Mouse (Mus musculus) brain, embryonic 14.5 days (tissue): ENCODE data around the gene B4galnt4.

Experiments
- CTCF ChIP-seq: fragments of 200-500 bp; IDR thresholded peaks from 2 replicates; pipeline ENCODE4 v1.5.1; 2012; ENCODE audit warnings: inconsistent platforms, mild to moderate bottlenecking, moderate library complexity, borderline replicate concordance; ENCODE audit not compliant: insufficient read depth, insufficient read length; ENCODE audit errors: extremely low read depth
- POLR2A ChIP-seq: fragments of 200-500 bp; IDR thresholded peaks from 2 replicates; pipeline ENCODE4 v1.6.1; 2012; ENCODE audit warnings: mild to moderate bottlenecking, inconsistent platforms, borderline replicate concordance; ENCODE audit not compliant: poor library complexity, insufficient read depth, insufficient read length, severe bottlenecking; ENCODE audit errors: extremely low read depth

DNA sequence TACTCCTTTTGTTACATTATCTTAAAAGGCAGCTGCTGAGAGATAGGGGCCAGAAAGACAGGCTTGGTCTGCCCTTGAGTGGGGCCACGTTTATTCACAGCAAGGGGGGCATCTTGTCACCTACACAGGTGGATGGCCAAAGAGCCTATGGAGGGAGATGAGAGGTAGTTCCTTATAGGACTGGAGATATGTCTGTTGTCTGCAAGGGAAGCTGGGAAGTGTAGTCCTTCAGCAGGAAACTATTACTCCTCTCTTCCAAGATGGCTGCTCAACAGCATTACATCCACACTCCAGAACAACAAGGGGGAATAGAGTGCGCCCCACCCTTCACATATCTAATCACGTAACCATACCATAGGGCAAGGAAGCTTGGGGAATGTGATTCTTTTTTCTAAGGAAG lies 58.6 kb downstream of the B4galnt4 start:
- TF ChIP-seq POLR2A (no peak), CTCF (no peak)
